Comparison of ENCODE assay signal across 9 mouse cellular contexts in the genomic region with DNA sequence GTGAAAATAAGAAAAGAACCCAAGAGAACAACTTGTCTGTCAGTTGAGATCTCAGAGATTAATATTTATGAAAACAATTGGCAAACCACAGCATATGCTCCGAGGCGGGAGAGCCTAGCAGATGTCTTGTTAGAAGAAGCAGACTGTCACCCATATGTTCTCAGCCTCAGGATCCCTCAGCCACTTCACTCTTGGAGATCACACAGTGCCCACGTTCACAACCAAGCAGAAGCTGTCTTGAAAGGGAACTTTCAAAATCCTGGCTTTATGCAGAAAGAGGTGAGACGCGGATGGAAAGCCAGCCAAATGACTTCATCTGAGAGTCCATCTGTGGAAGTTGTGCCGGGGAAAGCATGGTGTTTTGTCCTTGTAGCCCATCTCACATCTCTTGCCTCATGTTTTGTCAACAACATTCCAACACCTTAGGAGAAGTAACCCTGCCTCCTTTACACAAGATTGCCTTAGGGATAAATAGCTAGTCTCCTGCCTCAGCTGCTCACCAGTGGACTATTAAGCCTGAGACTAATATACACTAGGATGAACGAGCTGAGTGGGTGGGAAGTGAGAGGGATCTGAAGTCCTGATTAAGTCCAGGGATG.
DNase-seq lines count a peak whose midpoint lies in the region; ATAC-seq lines count a peak whose summit lies in the region.
"Had no signal": no experiment of that assay in that cellular context is flagged by ENCODE, and none has a peak within 500 bp of the region (broad histone marks: within the 10 kb centered on the region; RNA-seq: fewer than 3 reads in every experiment).

No protein-coding gene starts in this region.

- ATAC-seq in inflammation-experienced regulatory T-cells, adult 6 months = no peak

- DNase-seq in left cerebral cortex, adult 11 months (ENCODE audit: low spot score) = peak; percentile 73
- no peak for DNase-seq in left cerebral cortex, postnatal 4 days
- peak; percentile 42 to 55 for DNase-seq in cerebellum, postnatal 25 days
- DNase-seq in layer of hippocampus, adult 9-11 months = peak; percentile 87
- DNase-seq in right cerebral cortex, postnatal 4 days = peak; percentile 18
- DNase-seq in lung, postnatal 25 days (ENCODE audit: low spot score) = no peak
- DNase-seq: adrenal gland, adult 2 months; gastrocnemius, postnatal 25 days had no signal

- intact Hi-C loops in left cerebral cortex, postnatal 4 days (cut with DNase I) = no loop called here

Comparison
In these comparisons a context has a peak if more than half of its experiments do, and no peak if none do; other contexts are left out.
1. DNase-seq: peak in left cerebral cortex, adult 11 months (single experiment), cerebellum, postnatal 25 days (2 of 2), layer of hippocampus, adult 9-11 months (single experiment) and right cerebral cortex, postnatal 4 days (single experiment); none in left cerebral cortex, postnatal 4 days (single experiment) and lung, postnatal 25 days (single experiment).